Mouse (Mus musculus) adrenal gland, postnatal 36 days (tissue): ENCODE measurements at regions not wholly inside any gene's neighbourhood (a gene's known extent, or its start where the extent isn't known, plus 50 kb on each side); places are given as distances from the start of the nearest gene placed in this dataset.
A peak's percentile ranks its signal among the peaks of the same experiment; 100 is the strongest.

ENCODE experiments used
- DNase-seq, 2 experiments: peaks; one replicate each; pipeline ENCODE4 v3.0.0; 2021; ENCODE audit warnings: mixed read lengths in 1 of 2

DNA sequence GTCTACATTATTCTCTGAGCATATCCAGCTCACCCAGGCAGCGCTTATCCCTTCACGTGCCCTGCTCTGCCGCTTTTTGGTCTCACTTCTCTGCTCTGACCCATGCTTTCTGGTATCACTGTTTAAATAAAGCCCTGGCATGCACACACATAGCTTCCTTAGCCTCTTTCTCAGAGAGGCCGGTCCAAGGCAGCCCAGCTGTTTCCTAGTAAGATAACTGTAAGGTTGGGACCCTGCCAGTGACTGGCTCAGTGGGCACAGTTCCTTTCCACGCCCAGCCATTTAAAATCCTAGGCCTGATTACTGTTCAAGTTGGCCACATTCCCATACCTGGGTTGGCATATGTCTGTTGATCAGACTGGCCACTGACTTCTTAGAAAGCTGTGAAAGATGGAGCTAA, 208.2 kb upstream of the Prok2 start:
- no peak for DNase-seq

DNA sequence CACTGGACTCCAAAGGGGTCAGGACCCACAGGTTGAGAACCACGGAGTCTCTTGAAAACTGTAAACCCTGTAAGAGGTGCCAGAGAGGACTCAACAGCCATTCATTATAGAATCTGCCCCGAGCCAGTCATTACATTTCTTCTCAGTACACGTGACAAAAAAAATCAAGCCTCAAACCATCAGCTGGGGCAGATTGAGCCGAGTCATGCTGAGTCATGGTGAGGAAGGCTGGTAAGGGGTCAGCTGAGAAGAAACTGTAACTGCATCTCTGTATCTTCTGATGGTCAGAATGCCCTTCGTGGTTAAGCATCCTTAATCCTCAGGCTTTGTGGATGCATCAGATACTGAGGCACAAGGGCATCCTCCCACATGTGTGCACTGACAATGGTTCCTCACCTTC, 207.2 kb upstream of the Prok2 start:
- no peak for DNase-seq

DNA sequence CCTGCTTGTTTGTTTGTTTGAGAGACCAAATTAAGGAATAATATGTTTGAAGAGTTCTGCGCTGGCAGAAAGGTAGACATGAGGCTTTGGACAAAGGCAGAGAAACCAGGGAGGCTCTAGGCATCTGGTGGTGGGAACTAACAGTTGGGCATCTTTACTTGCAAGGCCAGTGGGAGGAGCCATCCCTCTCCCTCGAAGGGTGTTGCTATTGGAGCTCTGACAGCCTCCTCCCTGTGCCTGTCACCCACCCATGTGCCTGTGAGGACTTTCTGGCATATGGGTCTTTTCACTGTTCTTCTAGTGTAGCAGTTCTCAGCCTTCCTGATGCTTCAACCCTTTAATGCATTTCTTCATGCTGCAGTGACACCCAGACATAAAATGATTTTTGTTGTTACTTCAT, 206.7 kb upstream of the Prok2 start:
- peak in 1 of 2 experiments; percentile 17 for DNase-seq

DNA sequence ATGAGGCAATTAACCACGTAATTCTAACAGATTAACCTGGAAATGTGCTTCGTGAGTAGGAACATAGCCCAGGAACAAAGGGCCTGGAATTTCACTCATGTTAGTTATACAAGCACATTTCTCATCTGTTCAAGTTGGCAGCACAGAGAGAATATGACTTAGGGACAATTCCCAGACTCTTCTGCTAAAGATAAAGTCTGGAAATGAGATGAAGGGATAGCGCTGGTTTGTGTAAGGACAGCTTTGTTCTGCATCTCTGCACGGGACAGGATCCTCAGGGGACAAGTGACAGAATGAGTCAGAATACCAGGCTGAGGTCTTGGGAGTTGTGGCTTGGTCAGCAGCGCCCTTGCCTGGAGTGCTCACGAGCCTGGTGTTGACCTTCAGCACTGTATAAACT, 206.2 kb upstream of the Prok2 start:
- peak in 1 of 2 experiments; percentile 15 for DNase-seq

DNA sequence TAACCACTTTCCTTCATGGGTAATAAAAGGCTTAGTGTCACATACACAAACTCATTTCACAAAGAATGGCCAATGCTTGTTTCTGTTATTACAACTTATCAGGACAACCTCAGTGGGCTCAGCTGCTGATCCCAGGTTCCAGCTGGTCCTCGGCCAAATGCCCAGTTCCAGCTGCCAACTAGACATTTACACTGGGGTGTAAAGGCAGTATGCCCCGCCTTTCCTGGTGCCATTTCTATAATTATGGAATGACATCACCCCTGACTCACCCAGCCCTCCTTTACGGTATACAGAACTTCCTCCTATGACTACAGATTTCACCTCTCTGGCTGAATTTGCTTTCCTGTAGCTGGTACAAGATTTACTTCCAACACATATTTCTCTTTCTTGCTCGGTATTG, 205.4 kb upstream of the Prok2 start:
- DNase-seq: no peak

DNA sequence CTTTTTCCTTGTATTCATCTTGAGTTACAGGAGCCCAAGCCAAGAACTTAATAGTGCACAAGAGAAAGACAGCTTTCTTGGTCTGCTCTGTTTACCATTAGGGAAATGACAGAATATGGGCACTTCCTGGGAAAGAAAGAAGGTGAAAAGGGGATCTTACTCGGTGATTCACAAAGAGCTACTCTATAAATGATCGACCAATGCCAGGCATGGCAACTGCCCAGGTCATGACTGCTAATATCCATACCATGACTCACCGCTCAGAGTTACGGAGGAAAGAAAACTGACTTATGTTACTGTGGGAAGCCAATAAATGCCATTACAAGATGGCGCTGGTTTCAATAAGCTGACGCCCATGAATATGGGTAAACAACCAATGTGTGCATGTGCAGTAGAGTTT, 204.1 kb upstream of the Prok2 start:
- peak in 1 of 2 experiments; percentile 20 for DNase-seq

DNA sequence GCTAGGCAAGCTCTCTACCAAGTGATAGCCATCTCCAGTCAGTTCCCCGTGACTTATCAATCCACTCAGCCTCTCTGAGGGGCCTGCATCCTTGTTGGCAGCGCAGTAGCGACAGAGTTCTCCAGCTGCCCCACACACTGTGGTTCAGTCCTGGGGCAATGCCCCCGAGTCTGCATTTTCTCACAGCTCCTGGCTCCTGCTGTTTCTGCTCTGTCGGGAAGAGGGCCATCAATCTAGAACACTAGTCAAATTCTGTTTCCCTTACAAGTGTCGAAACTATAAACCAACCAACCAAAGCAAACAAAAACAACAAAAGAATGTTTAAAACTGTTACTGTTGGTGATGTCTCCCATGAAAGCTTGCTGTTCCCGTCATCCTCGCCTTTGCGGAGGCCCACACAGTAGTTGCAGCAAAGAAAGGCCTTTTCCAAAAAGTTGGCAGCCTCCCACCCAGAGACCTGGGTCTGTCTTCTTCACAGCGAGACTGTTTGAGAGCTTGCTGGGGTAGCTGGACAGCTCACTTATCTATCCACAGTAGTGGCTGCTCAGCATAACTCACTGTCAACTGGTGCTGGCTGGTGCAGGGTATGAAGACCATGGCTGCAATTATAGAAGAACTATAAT, 201.9 kb upstream of the Prok2 start:
- no peak for DNase-seq

DNA sequence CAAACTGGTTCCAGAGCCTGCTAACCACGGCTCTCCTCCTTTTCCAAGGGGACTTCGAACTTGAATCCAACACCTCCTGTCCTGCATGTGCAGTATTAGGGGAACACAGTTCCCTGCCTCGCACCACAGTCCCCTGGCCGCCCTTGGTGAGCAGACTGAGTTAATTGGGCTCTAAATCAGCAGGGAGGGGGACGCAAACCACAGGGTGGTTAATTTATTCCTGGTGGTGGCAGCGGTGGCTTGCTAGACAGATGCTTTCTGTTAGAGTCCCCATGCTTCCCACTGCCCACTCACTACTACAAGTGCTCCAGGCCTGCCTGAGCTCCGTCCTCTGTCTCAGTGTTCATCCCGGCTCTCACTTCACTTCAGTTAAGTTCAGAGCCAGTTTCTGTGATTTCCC, 198.0 kb upstream of the Prok2 start:
- DNase-seq: no peak

DNA sequence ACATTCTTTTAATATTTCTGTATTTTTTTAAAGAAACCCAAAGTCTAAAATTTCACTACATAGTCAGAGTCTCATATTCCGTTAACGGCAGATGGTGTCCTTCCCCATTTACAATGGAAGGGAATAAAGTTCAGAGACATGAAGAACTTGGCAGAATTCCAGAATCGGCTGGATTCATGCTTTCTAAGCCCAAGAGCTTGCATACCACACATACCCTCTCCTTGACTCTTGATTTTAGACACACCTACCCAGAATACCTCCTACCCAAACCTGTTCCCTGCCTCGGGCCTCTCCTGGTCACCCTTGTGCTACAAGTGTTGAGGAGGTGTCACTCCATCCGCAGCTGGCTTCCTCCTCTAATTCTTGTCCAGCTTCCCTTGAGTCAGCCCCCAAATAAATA, 195.8 kb upstream of the Prok2 start:
- DNase-seq: no peak

DNA sequence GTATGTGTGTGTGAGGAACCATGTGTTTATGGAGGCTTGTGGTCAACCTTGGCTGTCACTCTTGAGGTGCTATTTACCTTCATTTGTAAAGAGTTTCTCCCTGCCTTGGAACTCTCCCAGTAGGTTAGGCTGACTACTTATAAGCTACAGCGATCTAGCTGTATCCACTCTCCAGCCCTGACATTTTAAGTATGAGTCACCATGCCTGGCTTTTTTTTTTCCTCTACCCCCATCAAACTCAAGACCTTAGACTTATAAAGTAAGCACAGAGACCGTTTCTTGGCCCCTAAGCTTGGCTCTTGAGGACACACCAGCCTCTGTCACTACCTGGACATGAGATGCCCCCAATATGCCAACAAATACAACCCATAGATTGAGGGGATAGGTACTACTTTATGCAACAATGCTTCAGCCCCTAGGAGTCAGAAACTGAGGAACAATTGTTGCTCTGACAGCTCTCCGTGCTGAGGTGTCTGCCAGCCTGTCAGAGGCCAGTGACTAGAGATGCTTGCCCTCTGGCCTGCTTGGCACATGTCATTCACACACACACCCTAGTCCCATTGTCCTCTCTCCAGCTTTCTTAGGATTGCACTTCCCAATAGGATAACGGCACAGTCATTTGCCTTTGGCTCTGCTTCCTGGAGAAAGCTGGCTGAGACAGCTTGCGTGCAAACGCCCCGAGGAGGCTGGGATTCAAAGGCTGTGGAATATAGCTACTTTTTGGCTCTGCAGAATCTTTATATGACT, 193.8 kb upstream of the Prok2 start:
- peak; percentile 19 to 33 for DNase-seq

DNA sequence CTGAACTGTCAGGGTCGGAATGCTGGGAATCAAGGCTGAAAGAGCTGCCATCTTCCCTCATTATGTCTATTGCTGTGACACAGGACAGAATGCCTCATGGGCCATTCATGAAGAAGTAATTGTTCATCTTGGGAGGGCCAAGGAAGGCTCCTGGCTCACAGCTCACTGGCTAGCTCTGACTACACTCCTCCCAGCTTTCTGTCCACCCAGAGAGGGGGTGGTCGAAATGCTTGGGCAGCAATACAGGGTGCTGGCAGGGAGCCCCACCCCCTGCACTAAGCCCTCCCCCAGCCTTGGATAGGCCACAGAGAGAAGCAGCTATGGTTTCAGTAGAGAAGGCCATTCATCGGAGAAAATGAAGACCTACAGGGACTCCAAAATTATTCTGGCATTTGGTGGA, 192.2 kb upstream of the Prok2 start:
- no peak for DNase-seq

DNA sequence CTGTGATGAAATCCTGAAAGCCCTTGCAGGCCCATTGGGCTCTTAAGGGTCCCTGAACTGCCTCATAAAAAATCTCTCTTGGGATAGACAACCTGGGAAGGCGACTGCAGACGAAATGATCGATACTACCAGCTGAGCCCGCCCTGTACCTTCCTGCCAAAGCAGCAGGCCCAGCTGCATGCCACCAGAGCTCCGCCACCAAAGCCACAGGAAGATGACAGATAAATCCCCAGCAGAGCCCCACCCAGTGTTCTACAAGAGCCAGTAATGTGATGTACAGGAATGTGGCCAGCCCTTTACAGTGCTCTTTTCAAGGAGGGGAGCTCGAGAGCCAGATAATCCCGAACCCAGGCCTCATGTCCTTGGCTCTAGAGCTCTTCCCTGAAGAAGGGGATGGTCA, 183.7 kb upstream of the Prok2 start:
- DNase-seq: no peak

DNA sequence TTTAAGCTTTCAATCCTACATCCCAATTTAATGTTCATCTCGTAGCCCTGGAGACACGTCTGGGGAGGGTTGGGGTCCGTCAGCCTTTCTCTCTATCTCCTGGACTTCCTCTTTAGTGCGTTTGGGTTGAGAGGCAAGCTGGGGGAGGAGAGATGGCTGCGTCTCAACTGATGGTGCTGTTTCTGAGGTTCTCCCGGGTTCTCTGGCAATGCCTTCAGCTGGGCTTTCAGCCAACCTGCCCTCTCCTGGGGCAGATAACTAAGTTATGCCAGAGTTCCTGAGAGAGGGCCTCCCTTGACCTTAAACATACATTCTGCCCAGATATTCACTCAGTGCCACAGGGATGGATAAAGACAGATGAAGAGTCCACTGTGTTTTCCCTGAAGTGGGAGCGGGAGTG, 183.3 kb upstream of the Prok2 start:
- DNase-seq: peak; percentile 60 to 74

DNA sequence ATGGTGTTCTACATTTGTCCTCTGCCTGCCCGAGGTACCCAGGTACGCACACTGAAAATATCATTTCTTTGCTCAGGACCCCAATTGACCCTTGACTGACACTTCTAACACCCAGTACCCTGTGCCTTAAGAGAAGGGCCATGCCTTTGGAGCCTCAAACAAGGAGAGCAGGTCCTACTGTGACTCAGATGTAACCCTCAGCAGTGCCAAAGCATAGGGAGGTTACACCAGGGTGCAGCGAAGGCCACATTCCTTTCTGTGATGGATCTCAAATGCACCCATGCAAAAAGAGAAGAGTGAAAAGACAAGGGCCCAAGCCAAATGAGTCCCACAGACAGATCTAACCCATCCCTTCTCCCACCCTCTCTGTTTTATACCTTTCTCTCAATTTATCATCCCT, 181.9 kb upstream of the Prok2 start:
- DNase-seq: peak; percentile 38 to 40

DNA sequence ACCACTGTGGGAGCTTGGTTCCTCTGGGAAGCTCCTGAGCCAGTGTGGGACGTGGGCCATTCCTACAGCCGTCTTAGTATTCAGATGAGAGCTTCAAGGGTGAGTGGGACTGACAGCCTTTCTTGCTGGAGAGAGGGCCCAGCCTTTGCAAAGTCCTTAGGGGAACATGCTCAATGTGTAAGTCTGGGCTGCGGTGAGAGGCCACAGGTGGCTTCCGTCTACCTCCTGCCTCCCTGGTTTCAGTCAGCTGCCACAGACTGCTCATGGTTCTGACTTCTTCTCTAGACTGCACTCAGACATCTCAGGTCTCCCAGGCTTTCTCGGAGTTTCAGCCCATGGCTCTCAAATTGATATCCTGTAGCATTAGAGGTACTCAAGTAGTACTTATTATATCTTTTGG, 179.0 kb upstream of the Prok2 start:
- DNase-seq: no peak

DNA sequence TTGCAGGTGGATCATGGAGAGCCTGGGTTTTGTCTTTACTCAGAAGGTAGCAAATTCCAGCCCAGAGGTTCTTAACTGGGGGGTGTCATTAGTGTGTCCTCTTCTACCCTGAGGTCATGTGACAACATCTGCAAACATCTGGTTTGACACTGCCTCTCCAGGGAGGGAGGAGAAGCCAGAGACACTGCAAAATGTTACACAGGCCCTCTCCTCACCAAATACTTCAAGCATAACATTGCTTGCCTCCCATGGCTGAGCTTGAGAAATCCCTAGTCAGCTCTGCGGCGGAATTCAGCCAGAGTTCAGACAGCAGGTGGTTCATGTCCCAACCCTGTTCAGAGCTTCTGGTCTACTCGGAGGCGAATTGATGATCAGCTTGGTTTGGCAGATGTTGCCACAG, 178.4 kb upstream of the Prok2 start:
- no peak for DNase-seq

DNA sequence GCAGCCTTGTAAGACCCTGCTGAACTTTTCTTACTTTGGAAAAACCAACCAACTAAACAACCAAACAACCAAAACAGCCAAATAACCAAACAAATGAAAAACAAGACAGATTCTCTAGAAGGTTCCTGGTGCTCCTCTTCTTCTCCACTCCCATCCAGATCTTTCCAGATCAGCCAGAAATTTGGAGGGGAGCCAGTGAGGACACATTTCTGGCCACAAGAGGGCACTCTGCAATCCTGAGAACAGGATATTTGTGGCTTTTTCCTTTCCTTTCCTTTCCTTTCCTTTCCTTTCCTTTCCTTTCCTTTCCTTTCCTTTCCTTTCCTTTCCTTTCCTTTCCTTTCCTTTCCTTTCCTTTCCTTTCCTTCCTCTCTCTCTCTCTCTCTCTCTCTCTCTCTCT, 177.9 kb upstream of the Prok2 start:
- peak; percentile 70 to 80 for DNase-seq

DNA sequence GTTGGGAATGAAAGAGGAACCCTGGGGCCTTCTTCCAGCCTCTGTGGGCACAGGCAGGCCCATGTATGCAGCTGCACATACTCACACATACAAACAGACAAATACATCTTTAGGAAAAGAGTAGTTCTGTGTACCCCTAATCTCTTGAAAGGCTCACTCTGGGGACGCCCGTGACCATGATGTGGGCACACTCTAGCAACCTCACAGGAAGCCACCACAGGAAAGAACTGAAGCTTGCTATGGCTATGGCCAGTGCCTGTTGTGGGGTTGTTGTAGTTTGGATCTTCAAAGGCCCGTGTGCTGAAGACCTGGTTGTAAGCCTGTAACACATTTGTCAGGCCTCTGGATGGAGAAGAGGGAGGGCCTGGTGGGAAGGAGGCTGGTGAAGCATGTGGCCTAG, 175.4 kb upstream of the Prok2 start:
- DNase-seq: no peak

DNA sequence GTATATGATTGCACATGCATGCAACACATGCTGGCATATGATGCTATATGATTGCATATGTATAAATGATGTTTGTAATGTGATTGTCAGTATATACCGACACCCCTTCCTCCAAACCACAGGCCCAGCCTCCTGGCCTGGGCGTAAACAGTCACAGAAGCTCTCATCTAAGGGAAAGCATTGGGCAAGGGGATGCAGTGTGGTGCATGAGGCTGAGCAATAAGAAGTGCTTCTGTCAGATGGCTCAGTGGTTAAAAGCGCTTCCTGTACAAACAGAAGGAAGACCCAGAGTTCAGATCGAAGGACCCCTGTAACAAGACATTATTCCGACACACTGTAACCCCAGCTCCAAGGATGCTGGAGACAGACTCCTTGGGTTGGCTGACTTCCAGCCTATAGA, 175.0 kb upstream of the Prok2 start:
- no peak for DNase-seq

DNA sequence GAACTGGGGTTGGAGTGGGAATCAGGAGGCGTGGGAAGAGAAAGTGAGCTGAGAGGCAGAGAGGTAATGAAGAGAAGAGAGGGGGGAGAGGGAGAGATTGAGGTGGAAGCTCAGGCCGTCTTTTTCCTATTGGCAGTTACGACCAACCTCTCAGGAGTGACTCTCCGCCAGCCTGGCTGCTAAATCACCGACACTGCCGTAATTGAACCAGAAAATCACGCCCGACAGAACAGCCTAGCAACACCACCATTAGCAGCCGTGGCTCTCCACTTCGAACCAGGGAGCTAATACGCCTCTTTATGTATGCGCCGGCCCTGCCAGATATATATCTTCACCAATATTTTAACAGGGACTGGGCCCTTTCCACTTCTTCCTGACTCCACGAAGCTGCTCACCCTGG, 173.5 kb upstream of the Prok2 start:
- DNase-seq: no peak

DNA sequence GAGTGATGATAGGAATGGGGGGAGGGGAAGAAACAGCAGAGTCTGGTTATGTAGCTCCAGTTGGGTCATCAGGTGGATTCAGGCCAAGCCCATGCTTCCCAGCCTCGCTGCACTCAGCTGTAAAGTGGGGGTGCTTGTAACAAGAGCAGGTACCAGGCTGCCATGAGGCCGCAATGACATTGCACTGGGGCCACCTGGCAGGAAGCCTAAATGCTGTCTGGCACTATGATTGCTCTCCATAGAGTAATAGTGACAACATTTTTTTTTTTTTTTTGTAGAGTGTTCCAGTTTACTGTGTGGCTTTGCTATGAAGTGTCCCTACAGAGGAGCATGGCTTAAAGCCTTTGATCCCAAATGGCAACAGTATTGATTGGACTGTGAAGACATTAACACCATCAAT, 171.9 kb upstream of the Prok2 start:
- no peak for DNase-seq

DNA sequence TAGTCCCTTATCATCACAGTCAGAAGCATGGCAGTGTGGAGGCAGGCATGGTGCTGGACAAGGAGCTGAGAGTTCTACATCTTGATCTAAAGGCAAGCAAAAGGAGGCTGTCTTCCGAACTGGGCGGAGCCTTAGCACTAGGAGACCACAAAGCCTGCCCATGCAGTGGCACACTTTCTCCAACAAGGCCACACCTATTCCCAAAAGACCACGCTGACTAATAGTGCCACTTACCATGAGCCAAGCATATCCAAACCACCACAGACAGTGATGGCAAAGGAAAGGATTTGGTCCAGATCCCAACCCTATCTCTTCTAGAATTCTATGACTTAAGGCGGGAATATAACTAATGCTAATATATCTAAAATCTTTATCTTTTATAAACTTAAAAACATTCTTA, 169.4 kb upstream of the Prok2 start:
- no peak for DNase-seq

DNA sequence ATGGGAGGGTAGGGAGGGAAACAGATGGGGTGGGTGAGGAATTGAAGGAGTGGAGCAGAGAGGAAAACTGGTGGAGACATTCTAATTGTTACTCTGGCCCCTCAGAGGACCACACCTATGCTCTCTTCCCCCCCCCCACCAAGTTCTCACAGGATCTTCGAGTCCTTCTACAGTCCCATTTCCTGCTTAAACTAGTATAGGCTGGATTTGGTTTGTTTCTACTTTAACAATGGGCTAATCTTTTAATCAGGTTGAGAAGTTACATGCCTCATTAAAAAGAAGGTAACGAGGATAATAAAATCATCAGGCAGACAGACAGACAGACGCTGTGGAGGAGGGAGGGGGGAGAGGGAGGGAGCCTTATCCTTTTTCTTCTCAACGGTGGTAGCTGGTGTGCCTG, 167.7 kb upstream of the Prok2 start:
- no peak for DNase-seq

DNA sequence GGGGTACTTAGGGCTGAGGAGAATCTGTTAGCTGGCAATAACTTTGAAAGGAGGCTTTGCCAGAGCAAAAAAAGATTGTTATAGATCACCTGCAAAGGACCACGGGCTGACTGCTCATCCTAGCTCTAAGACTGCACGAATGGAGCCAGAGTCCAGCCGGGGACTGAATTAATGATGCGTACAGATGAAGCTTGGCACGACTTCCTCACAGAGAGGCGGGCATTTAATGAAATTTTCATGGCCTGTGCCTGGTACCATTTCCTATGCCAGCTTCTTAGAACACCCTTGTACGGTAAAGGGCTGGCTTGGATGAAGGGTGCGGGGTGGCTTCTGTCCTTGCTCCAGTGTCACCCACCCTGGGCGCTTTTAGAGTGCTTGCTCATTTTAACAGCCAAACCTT, 166.0 kb upstream of the Prok2 start:
- DNase-seq: no peak
